Mouse (Mus musculus) kidney, adult 8-10 months (tissue): ENCODE results near the gene Tcf12.

Source experiments
- DNase-seq, 2 experiments: peaks; one replicate each; pipeline ENCODE4 v3.0.0; 2022

Tcf12 gene

GRCm38 (mm10) chr9:72111622-72112550 lies at the start of gene Tcf12:
Gene Tcf12, minus strand, starts transcription at chr9:72111871.
- peak; percentile 80 to 83 for DNase-seq

DNA sequence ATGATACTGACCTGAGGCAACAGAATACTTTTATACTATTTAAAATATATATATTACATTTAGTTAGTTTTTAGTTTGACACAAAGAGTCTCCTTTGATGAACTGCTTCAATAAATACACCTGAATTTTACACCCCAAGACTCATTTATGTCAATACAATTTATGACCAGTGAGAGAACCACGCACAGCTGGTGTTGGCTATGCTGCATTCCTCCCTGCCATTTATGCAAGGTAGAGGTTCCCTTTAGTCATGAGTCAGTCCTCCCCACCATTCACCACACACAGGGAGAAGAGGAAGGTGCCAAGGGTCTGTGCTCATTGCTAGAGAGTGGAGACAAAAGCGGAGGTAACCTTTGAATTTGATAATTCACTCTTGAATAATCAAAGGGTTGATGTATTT lies 46.7 kb upstream of the Tcf12 start:
- no peak for DNase-seq

DNA sequence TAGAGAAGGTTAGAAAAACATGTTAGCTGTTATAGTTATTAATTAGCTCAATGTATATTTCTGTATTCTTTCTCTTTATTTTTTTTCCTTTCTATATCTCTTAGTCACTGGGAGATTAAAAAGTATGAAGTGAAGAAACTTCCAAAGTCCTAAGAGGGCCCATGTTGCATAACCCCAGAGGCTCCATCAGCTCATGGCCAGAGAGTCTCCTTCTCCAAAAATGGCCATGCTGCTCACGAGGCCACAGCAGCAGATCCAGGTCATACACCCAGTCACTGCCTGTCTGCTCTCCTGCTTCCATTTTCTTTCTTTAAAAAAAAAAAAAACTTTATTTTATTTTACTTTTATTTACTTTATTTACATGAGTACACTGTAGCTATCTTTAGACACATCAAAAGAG lies 45.4 kb upstream of the Tcf12 start:
- DNase-seq: no peak

DNA sequence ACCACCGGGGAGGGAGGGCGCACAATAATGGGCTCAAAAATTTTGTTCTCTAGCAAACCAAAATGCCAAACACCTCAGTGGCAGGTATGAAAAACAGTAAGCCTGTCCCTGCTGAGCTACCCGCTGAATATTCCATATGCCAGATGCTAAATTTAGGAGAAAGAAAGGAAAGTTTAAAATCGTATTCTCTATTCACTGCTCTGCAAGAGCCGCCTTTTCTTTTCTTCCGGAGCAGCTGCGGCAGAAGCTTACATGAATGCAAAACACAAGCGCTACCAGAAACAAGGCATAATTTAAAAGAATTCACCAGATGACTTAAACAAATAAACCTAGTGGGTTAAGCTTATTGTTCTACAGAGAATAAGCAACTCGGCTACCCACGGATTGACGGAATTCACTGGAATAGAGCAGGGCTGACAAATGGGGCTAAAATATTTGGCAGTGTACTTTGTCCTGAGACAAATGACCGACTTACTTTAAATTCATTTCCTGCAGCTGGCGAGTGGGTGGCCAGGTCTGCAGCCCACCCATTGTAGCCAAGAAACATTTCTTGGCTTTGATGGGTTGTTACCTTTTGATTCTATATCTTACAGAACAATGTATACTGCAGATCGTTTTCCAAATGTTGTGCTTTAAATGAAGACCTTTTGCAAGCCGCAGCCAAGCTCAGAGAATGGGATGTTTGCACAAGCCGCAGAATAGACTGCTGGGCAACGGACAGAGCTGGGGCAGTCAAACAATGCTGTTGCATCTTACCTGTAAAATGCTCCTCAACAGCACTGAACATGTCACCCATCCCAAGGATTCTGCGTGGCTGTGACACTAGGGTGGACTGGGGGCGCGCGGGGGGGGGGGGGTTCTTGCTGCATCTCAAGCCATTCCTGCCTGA lies 43.8 kb upstream of the Tcf12 start:
- DNase-seq: no peak

DNA sequence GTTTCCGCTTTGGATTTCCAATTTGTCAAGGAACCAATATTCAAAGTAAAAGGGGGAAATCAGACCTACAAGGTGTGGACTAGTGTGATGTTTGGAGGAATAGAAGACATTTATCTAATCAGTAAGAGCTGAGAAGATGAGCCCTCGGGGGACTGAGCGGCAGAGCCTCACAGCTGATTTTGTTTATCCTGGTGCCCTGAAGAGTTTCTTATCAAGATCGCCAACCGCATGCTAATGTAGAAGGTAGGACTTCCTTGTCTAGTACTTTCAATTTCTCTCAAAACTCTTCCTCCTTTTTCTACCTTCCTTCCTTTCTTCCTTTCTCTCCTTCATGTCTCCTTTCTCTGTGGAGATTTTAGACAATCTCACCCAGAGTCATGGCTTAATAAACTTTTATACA lies 32.5 kb upstream of the Tcf12 start:
- DNase-seq: no peak

- DNase-seq: no peak
Observed at GRCm38 (mm10) chr9:72137899-72138298, 26.2 kb upstream of the Tcf12 start.

DNA sequence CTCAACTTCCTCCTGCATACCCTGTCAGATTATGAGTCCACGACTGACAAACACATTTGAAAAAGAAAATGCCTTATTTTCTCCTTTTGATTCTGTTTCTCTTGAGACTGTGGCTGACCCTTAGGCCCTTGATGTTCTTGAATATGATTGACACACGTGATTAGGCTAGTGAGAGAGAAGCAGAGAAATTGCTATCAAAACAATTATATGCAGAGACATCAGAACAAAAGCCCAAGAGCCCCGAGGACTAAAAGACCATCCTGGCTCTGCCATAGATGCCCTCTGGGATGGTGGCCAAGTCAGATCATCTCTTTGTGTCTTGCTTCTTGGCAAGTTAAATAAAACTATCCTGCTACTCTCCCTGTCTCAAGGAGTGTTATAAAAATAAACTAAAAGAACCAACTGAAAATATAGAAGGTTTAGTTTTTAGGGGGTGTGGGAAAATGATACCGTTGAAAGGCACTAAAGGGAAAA lies 22.1 kb upstream of the Tcf12 start:
- no peak for DNase-seq

- DNase-seq: peak; percentile 84 to 85
Observed at GRCm38 (mm10) chr9:72133089-72133771, 21.6 kb upstream of the Tcf12 start.

DNA sequence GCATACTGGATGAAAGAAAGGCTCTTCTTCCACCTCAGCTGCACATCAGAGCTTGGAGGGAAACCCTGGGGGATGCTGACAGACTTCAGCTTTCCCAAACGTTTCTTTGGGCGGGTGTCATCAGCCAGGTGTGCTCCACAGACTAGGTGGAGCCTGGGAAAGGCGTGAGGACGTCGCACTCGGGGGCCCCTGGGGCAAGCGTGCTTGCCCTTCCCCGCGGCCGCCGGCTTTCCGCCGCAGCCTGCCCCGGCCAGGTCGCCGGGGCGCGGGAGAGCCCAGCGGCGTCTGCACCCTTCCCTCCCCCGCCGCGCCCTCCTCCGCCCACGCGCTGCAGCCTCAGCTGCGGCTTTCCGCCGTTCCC lies 21.0 kb upstream of the Tcf12 start:
- no peak for DNase-seq

- no peak for DNase-seq
Observed at GRCm38 (mm10) chr9:72129884-72130283, 18.2 kb upstream of the Tcf12 start.

- no peak for DNase-seq
Observed at GRCm38 (mm10) chr9:72125442-72125841, 13.8 kb upstream of the Tcf12 start.

DNA sequence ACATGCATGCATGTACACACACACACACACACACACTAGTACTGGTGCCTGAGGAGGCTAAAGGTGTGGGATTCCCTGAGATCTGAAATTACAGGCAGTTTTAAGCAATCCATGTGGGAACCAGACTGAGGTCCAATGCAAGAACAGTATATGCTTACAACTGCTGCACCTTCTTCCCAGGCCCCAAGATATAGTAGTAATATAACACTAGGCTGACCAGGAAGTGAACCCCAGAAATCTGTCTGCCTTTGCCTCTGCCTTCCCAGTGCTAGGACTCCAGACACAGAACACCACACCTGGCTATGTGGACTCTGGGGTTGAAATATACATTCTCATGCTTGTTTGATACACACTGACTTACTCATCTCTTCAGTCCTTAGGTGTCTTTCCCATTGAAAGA lies 6.8 kb upstream of the Tcf12 start:
- DNase-seq: no peak

DNA sequence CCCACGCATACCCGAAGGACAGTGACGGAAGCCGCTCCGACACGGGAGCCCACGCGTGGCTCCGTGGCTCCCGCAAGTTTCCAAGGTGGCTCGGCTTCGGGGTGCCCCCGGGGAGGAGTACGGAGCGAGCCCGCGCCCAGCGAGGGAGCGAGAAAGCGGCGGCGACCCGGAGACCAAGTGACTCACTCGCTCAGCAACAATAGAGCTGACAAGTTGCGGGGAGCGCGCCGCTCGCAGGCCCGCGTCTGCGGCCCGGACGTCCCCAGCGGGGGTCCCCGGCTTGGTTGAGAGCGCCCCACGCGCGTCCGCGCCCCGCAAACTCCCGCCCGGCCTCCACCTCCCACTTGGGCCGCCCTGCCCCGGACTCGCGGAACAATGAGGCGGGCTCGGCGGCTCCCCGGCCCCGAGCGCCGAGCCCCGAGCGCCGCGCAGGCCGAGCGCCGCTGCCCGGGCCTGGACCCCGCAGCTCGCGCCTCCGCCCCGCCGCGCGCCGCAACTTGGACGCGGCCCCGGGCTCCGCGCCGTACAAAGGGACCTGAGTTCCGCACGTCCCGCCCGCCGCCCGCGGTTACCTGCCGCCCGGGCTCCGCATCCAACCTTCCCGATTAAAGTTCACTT lies 558 bp downstream of the Tcf12 start:
- peak; percentile 13 to 41 for DNase-seq

GRCm38 (mm10) chr9:72110627-72111003 lies 1.1 kb downstream of the Tcf12 start:
- DNase-seq: peak; percentile 14 to 34

DNA sequence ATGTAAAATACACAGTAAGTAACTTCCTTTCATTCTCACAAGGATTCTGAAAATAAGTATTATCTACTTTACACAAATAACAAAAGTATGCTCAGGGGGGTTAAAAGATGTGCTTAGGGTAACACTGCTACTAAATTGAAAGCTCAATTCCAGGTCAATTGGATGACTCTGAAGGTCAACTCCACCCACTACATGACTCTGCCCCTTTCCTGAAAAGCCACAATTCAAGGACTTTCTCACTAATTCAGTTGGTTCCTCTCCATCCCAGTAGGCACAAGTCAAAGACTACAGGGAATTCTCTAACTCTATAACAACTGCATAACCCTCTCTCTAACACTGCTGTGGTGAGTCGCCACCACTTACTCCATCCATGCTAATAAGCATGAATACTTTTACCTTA lies 8.2 kb downstream of the Tcf12 start:
- no peak for DNase-seq

- DNase-seq: no peak
Observed at GRCm38 (mm10) chr9:72099945-72100685, 11.6 kb downstream of the Tcf12 start.

DNA sequence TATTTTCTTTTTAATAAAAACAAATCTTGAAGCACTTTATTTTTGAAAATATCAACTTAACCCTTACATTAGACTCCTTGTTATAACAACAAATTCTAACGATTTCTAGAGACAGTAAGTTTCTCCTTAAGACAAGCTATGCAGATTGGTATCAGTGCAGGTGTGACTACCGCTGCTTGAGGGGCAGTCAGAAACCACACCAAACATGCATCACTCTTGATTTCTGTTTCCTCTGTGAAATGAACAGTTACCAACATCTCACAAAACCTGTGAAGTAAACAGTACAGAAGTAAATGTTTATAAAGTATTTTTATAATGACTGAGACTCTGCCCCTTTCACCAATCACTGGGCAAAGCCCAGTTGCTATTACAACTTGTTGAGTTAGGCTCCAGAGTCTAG lies 13.6 kb downstream of the Tcf12 start:
- no peak for DNase-seq

DNA sequence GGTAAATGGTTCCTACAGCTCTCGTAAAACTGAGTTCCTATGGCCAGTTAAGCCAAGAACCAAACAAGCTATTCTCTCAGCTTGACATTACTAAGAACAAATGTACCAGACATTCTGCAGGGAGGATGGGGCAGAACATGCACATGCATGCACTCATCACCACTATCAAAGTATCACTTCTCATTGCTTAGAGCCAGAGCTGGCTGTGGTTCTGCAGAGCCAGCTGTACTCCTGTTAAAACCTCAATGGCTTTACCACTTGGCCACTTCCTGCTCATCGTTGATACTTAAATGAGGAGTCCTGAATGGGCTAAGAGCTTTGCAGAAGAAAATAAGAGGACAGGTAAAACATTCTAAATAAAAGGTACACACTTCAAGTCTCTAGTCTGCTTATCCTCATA lies 14.6 kb downstream of the Tcf12 start:
- DNase-seq: no peak

- DNase-seq: no peak
Observed at GRCm38 (mm10) chr9:72094675-72095074, 17.0 kb downstream of the Tcf12 start.

- DNase-seq: no peak
Observed at GRCm38 (mm10) chr9:72092191-72092590, 19.5 kb downstream of the Tcf12 start.

DNA sequence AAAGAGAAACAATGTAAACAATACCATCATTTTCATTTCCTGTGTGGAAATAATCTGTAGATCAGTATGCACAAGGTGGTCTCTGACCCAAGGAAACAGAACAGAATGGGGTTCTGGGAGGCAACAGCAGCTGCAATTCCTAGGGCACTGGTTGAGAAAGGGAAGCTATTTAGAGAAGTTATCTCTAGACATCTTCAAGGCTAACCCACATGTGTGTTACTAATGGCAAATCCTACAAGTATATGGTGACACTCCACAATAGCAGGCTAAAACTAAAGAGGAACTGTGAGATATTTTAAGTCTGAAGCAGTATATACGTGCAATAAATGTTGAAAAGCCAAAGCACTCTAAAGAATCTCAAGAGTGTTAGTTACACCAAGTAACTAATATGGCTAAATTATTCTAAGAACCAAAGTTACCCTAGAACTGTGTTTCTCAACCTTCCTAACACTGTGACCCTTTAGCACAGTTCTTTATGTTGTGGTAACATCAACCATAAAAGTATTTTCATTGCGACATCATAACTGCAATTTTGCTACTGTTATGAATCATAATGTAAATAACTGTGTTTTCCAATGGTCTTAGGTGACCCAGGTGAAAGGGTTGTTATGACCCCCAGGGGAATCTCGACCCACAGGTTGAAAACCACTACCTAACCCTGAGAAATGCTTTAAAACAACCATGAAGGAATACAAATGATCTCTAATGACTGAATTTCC lies 22.6 kb downstream of the Tcf12 start:
- DNase-seq: no peak
